Mouse (Mus musculus): ENCODE data around the gene Dgki.

GRCm38 (mm10) chr6:37051150-37051549 lies 248.8 kb downstream of the Dgki start:
- no peak for TF ChIP-seq EP300 (IDR thresholded peaks at IDR 0.05; ENCODE audit: insufficient read depth, low read depth, low read length)
- no peak for TF ChIP-seq CTCF (IDR thresholded peaks at IDR 0.05; ENCODE audit: low read depth, low read length)
- no peak for TF ChIP-seq POLR2A (IDR thresholded peaks at IDR 0.05; ENCODE audit: insufficient read depth, low read length)
